Mouse (Mus musculus): ENCODE results near the gene Trim44. TPM values are rescaled to one million over a fixed set of nuclear protein-coding genes. Genes with fewer than 3 reads are reported as not detected.

Trim44 gene
- polyA plus RNA-seq, 1 experiment from 2014 or later: 16.6 TPM

- no peak for ATAC-seq (ENCODE audit: low read depth)
- H3K9ac ChIP-seq (ENCODE audit: low read length): no peak overlapping the region
- no peaks in the 10 kb centered on the region for H3K9me3 ChIP-seq (ENCODE audit: control insufficient read depth, low read length)
- no peak overlapping the region for H3K27ac ChIP-seq (ENCODE audit: low read length)
- 90% methylated on average over 7 of the region's 7 CpGs for WGBS
- H3K27me3 ChIP-seq (ENCODE audit: control insufficient read depth, insufficient read depth, low read depth, low read length): no peaks in the 10 kb centered on the region; the same call in 1 of the 2 replicates
- no peak overlapping the region for H3K4me2 ChIP-seq (ENCODE audit: low read depth, low read length)
- H3K4me1 ChIP-seq (replicated peaks; ENCODE audit: control insufficient read depth, insufficient read depth, low read length): peaks cover 12% of the 10 kb centered on the region
- no peaks in the 10 kb centered on the region for H3K36me3 ChIP-seq (ENCODE audit: control insufficient read depth, insufficient read depth, low read length)
- no peak overlapping the region for H3K4me3 ChIP-seq (ENCODE audit: low read length)
Measured at GRCm38 (mm10) chr2:102447831-102448230, 40.2 kb upstream of the Trim44 start.

GRCm38 (mm10) chr2:102446851-102447250 is 39.2 kb upstream of the Trim44 start:
- H3K4me1 ChIP-seq (replicated peaks; ENCODE audit: control insufficient read depth, insufficient read depth, low read length): peaks cover 10% of the 10 kb centered on the region
- H3K27ac ChIP-seq (ENCODE audit: low read length): no peak overlapping the region
- ATAC-seq (ENCODE audit: low read depth): no peak
- H3K9ac ChIP-seq (ENCODE audit: low read length): no peak overlapping the region
- no peak overlapping the region for H3K4me3 ChIP-seq (ENCODE audit: low read length)
- no peaks in the 10 kb centered on the region for H3K9me3 ChIP-seq (ENCODE audit: control insufficient read depth, low read length)
- 32% methylated on average over 4 of the region's 4 CpGs for WGBS
- no peaks in the 10 kb centered on the region; the same call in 1 of the 2 replicates for H3K27me3 ChIP-seq (ENCODE audit: control insufficient read depth, insufficient read depth, low read depth, low read length)
- no peak overlapping the region for H3K4me2 ChIP-seq (ENCODE audit: low read depth, low read length)
- H3K36me3 ChIP-seq (ENCODE audit: control insufficient read depth, insufficient read depth, low read length): no peaks in the 10 kb centered on the region

GRCm38 (mm10) chr2:102437357-102438030 is 29.9 kb upstream of the Trim44 start:
- Histone ChIP-seq H3K9me3 (ENCODE audit: control insufficient read depth, low read length) (no peaks in the 10 kb centered on the region), H3K27ac (ENCODE audit: low read length) (no peak overlapping the region)
- 56% methylated on average over 8 of the region's 8 CpGs for WGBS

GRCm38 (mm10) chr2:102433879-102434278 is 26.3 kb upstream of the Trim44 start:
- Histone ChIP-seq H3K4me3 (ENCODE audit: low read length) (no peak overlapping the region), H3K9ac (ENCODE audit: low read length) (no peak overlapping the region), H3K4me2 (ENCODE audit: low read depth, low read length) (no peak overlapping the region), H3K4me1 (replicated peaks; ENCODE audit: control insufficient read depth, insufficient read depth, low read length) (no peaks in the 10 kb centered on the region; the same call in 1 of the 2 replicates), H3K27ac (ENCODE audit: low read length) (no peak overlapping the region), H3K36me3 (ENCODE audit: control insufficient read depth, insufficient read depth, low read length) (no peaks in the 10 kb centered on the region), H3K27me3 (ENCODE audit: control insufficient read depth, insufficient read depth, low read depth, low read length) (no peaks in the 10 kb centered on the region), H3K9me3 (ENCODE audit: control insufficient read depth, low read length) (no peaks in the 10 kb centered on the region)
- 83% methylated on average over 1 of the region's 1 CpGs for WGBS
- no peak for ATAC-seq (ENCODE audit: low read depth)

More at GRCm38 (mm10) chr2:102437357-102438030, 29.9 kb upstream of the Trim44 start:
- no peaks in the 10 kb centered on the region for H3K4me1 ChIP-seq (replicated peaks; ENCODE audit: control insufficient read depth, insufficient read depth, low read length)
- no peak overlapping the region for H3K4me3 ChIP-seq (ENCODE audit: low read length)
- H3K9ac ChIP-seq (ENCODE audit: low read length): no peak overlapping the region
- no peaks in the 10 kb centered on the region for H3K36me3 ChIP-seq (ENCODE audit: control insufficient read depth, insufficient read depth, low read length)
- no peak overlapping the region for H3K4me2 ChIP-seq (ENCODE audit: low read depth, low read length)
- no peak for ATAC-seq (ENCODE audit: low read depth)
- H3K27me3 ChIP-seq (ENCODE audit: control insufficient read depth, insufficient read depth, low read depth, low read length): no peaks in the 10 kb centered on the region

GRCm38 (mm10) chr2:102431084-102431483 is 23.5 kb upstream of the Trim44 start:
- H3K4me1 ChIP-seq (replicated peaks; ENCODE audit: control insufficient read depth, insufficient read depth, low read length): no peaks in the 10 kb centered on the region; the same call in 1 of the 2 replicates
- H3K36me3 ChIP-seq (ENCODE audit: control insufficient read depth, insufficient read depth, low read length): no peaks in the 10 kb centered on the region
- no peak overlapping the region for H3K9ac ChIP-seq (ENCODE audit: low read length)
- H3K27me3 ChIP-seq (ENCODE audit: control insufficient read depth, insufficient read depth, low read depth, low read length): no peaks in the 10 kb centered on the region
- H3K9me3 ChIP-seq (ENCODE audit: control insufficient read depth, low read length): no peaks in the 10 kb centered on the region
- no peak overlapping the region for H3K27ac ChIP-seq (ENCODE audit: low read length)
- no peak overlapping the region for H3K4me2 ChIP-seq (ENCODE audit: low read depth, low read length)
- ATAC-seq (ENCODE audit: low read depth): no peak; the same call in 1 of the 2 replicates
- H3K4me3 ChIP-seq (ENCODE audit: low read length): no peak overlapping the region
- 34% methylated on average over 4 of the region's 4 CpGs for WGBS

- Histone ChIP-seq H3K27ac (ENCODE audit: low read length) (no peak overlapping the region), H3K36me3 (ENCODE audit: control insufficient read depth, insufficient read depth, low read length) (no peaks in the 10 kb centered on the region), H3K4me3 (ENCODE audit: low read length) (no peak overlapping the region), H3K4me2 (ENCODE audit: low read depth, low read length) (no peak overlapping the region), H3K27me3 (ENCODE audit: control insufficient read depth, insufficient read depth, low read depth, low read length) (no peaks in the 10 kb centered on the region), H3K9me3 (ENCODE audit: control insufficient read depth, low read length) (no peaks in the 10 kb centered on the region), H3K9ac (ENCODE audit: low read length) (no peak overlapping the region), H3K4me1 (replicated peaks; ENCODE audit: control insufficient read depth, insufficient read depth, low read length) (peaks cover 2% of the 10 kb centered on the region; the same call in 1 of the 2 replicates)
- no peak for ATAC-seq (ENCODE audit: low read depth)
Measured at GRCm38 (mm10) chr2:102427974-102428373, 20.3 kb upstream of the Trim44 start.

GRCm38 (mm10) chr2:102426434-102426833 is 18.8 kb upstream of the Trim44 start:
- Histone ChIP-seq H3K4me3 (ENCODE audit: low read length) (no peak overlapping the region), H3K4me1 (replicated peaks; ENCODE audit: control insufficient read depth, insufficient read depth, low read length) (peaks cover 2% of the 10 kb centered on the region; the same call in 1 of the 2 replicates), H3K9ac (ENCODE audit: low read length) (no peak overlapping the region), H3K9me3 (ENCODE audit: control insufficient read depth, low read length) (no peaks in the 10 kb centered on the region), H3K36me3 (ENCODE audit: control insufficient read depth, insufficient read depth, low read length) (no peaks in the 10 kb centered on the region), H3K27ac (ENCODE audit: low read length) (no peak overlapping the region), H3K4me2 (ENCODE audit: low read depth, low read length) (no peak overlapping the region), H3K27me3 (ENCODE audit: control insufficient read depth, insufficient read depth, low read depth, low read length) (no peaks in the 10 kb centered on the region)
- no peak for ATAC-seq (ENCODE audit: low read depth)
- 52% methylated on average over 3 of the region's 3 CpGs for WGBS

- no peaks in the 10 kb centered on the region for H3K9me3 ChIP-seq (ENCODE audit: control insufficient read depth, low read length)
- 63% methylated on average over 14 of the region's 14 CpGs for WGBS
- H3K27ac ChIP-seq (ENCODE audit: low read length): no peak overlapping the region
- no peak overlapping the region for H3K9ac ChIP-seq (ENCODE audit: low read length)
- no peaks in the 10 kb centered on the region for H3K27me3 ChIP-seq (ENCODE audit: control insufficient read depth, insufficient read depth, low read depth, low read length)
- H3K36me3 ChIP-seq (ENCODE audit: control insufficient read depth, insufficient read depth, low read length): no peaks in the 10 kb centered on the region
- no peak overlapping the region for H3K4me3 ChIP-seq (ENCODE audit: low read length)
- H3K4me2 ChIP-seq (ENCODE audit: low read depth, low read length): no peak overlapping the region
- ATAC-seq (ENCODE audit: low read depth): peak; percentile 82
- H3K4me1 ChIP-seq (replicated peaks; ENCODE audit: control insufficient read depth, insufficient read depth, low read length): no peaks in the 10 kb centered on the region
Measured at GRCm38 (mm10) chr2:102416149-102416743, 8.6 kb upstream of the Trim44 start.

GRCm38 (mm10) chr2:102412738-102413137 is 5.1 kb upstream of the Trim44 start:
- Histone ChIP-seq H3K36me3 (ENCODE audit: control insufficient read depth, insufficient read depth, low read length) (no peaks in the 10 kb centered on the region), H3K27ac (ENCODE audit: low read length) (no peak overlapping the region), H3K4me3 (ENCODE audit: low read length) (no peak overlapping the region), H3K9me3 (ENCODE audit: control insufficient read depth, low read length) (no peaks in the 10 kb centered on the region), H3K27me3 (ENCODE audit: control insufficient read depth, insufficient read depth, low read depth, low read length) (no peaks in the 10 kb centered on the region), H3K4me2 (ENCODE audit: low read depth, low read length) (no peak overlapping the region), H3K4me1 (replicated peaks; ENCODE audit: control insufficient read depth, insufficient read depth, low read length) (peaks cover 4% of the 10 kb centered on the region), H3K9ac (ENCODE audit: low read length) (no peak overlapping the region)
- no peak for ATAC-seq (ENCODE audit: low read depth)
- 70% methylated on average over 2 of the region's 2 CpGs for WGBS
